9 mouse cellular contexts compared by ENCODE assay signal in the genomic region with DNA sequence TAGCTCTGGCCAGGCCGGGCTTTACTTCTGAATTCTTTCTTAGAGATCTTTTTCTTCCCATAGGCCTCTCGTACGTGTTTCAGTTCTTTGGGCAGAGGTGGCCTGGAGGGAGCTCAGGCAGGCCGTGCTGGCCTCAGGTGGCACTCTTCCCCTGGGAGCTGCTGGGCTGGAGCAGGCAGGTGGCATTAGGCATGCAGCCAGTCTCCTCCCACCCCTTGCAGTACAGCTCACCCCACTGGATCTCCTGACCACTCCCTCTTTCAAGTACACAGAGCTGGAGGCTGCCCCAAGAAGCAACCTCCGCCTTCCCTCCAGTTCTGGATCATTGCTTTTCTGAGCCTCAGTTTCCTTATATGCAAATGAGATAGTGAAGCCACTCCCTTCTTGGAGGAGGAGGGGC. TPM values are rescaled to one million over a fixed set of nuclear protein-coding genes. Genes with fewer than 3 reads are reported as not detected.
A peak's percentile ranks its signal among the peaks of the same experiment; 100 is the strongest.
DNase-seq lines count a peak whose midpoint lies in the region; ATAC-seq lines count a peak whose summit lies in the region.
"Had no signal": no experiment of that assay in that cellular context is flagged by ENCODE, and none has a peak within 500 bp of the region (broad histone marks: within the 10 kb centered on the region; RNA-seq: fewer than 3 reads in every experiment).

No protein-coding gene starts in this region.

- H3K4me1 ChIP-seq in midbrain, embryonic 11.5 days (ENCODE audit: control insufficient read depth, insufficient read depth, low read length): peaks cover 17% of the 10 kb centered on the region
- H3K4me1 ChIP-seq in midbrain, embryonic 16.5 days (ENCODE audit: control insufficient read depth, insufficient read depth, low read length): peaks cover 18% of the 10 kb centered on the region; the same call in 1 of the 2 replicates
- peaks cover 46% of the 10 kb centered on the region for H3K4me1 ChIP-seq in forebrain, embryonic 15.5 days
- peaks cover 62% of the 10 kb centered on the region for H3K4me1 ChIP-seq in neural tube, embryonic 15.5 days

- intact Hi-C loops in left cerebral cortex, postnatal 14 days (cut with DNase I): no loop called here

- no peak for DNase-seq in midbrain, embryonic 11.5 days (ENCODE audit: low spot score, missing footprints)
- DNase-seq in kidney, postnatal 4 days: peak; percentile 64 to 78
- DNase-seq in embryo, embryonic 11 days: no peak
- DNase-seq in left cerebral cortex, postnatal 14 days (ENCODE audit: low spot score in 2 of 2): no peak

- H3K4me3 ChIP-seq in midbrain, embryonic 11.5 days (ENCODE audit: low read depth, low read length): no peak overlapping the region
- H3K4me3 ChIP-seq in midbrain, embryonic 16.5 days (ENCODE audit: low read depth, low read length): no peak overlapping the region
- no peak overlapping the region for H3K4me3 ChIP-seq in forebrain, embryonic 15.5 days
- no peak overlapping the region for H3K4me3 ChIP-seq in neural tube, embryonic 15.5 days (replicated peaks)
- H3K4me3 ChIP-seq: liver, embryonic 15.5 days had no signal

- no peak overlapping the region for H3K27ac ChIP-seq in midbrain, embryonic 11.5 days (ENCODE audit: low read depth, low read length)
- no peak overlapping the region for H3K27ac ChIP-seq in midbrain, embryonic 16.5 days (ENCODE audit: low read length)
- peak overlapping the region; percentile 58 for H3K27ac ChIP-seq in forebrain, embryonic 15.5 days (replicated peaks)
- no peak overlapping the region for H3K27ac ChIP-seq in neural tube, embryonic 15.5 days (replicated peaks)
- H3K27ac ChIP-seq: liver, embryonic 15.5 days had no signal

- 13% methylated on average over 5 of the region's 5 CpGs for WGBS in midbrain, embryonic 11.5 days
- 19% methylated on average over 5 of the region's 5 CpGs for WGBS in midbrain, embryonic 16.5 days
- WGBS in forebrain, embryonic 15.5 days: 18% methylated on average over 5 of the region's 5 CpGs
- WGBS in neural tube, embryonic 15.5 days: 15% methylated on average over 5 of the region's 5 CpGs

- H3K27me3 ChIP-seq in midbrain, embryonic 11.5 days (ENCODE audit: control insufficient read depth, insufficient read depth, low read length): peaks cover 2% of the 10 kb centered on the region; the same call in 1 of the 2 replicates
- H3K27me3 ChIP-seq in midbrain, embryonic 16.5 days (ENCODE audit: control insufficient read depth, insufficient read depth, low read depth, low read length): no peaks in the 10 kb centered on the region
- H3K27me3 ChIP-seq in forebrain, embryonic 15.5 days: no peaks in the 10 kb centered on the region
- H3K27me3 ChIP-seq in neural tube, embryonic 15.5 days (replicated peaks): peaks cover 66% of the 10 kb centered on the region
- H3K27me3 ChIP-seq: liver, embryonic 15.5 days had no signal

- H3K9me3 ChIP-seq in midbrain, embryonic 11.5 days (ENCODE audit: control insufficient read depth, low read length): no peaks in the 10 kb centered on the region
- no peaks in the 10 kb centered on the region for H3K9me3 ChIP-seq in midbrain, embryonic 16.5 days (replicated peaks; ENCODE audit: control insufficient read depth, low read length, poor library complexity, severe bottlenecking)
- H3K9me3 ChIP-seq in forebrain, embryonic 15.5 days: no peaks in the 10 kb centered on the region
- no peaks in the 10 kb centered on the region for H3K9me3 ChIP-seq in neural tube, embryonic 15.5 days (replicated peaks)
- H3K9me3 ChIP-seq: liver, embryonic 15.5 days had no signal

- peak overlapping the region; percentile 14; the same call in 1 of the 2 replicates for H3K4me2 ChIP-seq in midbrain, embryonic 11.5 days
- no peak overlapping the region for H3K4me2 ChIP-seq in midbrain, embryonic 16.5 days (ENCODE audit: low read length)
- H3K4me2 ChIP-seq in forebrain, embryonic 15.5 days (replicated peaks): 0 out of 2 replicates have a peak overlapping the region, but pooled peaks have one; percentile 6
- 0 out of 2 replicates have a peak overlapping the region, but pooled peaks have one; percentile 4 for H3K4me2 ChIP-seq in neural tube, embryonic 15.5 days
- H3K4me2 ChIP-seq: liver, embryonic 15.5 days had no signal

- no peak overlapping the region for H3K9ac ChIP-seq in midbrain, embryonic 11.5 days (ENCODE audit: low read length)
- no peak overlapping the region for H3K9ac ChIP-seq in midbrain, embryonic 16.5 days (ENCODE audit: low read depth, low read length)
- 0 out of 2 replicates have a peak overlapping the region, but pooled peaks have one; percentile 7 for H3K9ac ChIP-seq in forebrain, embryonic 15.5 days (replicated peaks)
- no peak overlapping the region for H3K9ac ChIP-seq in neural tube, embryonic 15.5 days (replicated peaks)
- H3K9ac ChIP-seq: liver, embryonic 15.5 days had no signal

- no peaks in the 10 kb centered on the region for H3K36me3 ChIP-seq in midbrain, embryonic 11.5 days (ENCODE audit: control insufficient read depth, insufficient read depth, low read length)
- no peaks in the 10 kb centered on the region for H3K36me3 ChIP-seq in midbrain, embryonic 16.5 days (ENCODE audit: control insufficient read depth, insufficient read depth, low read length)
- H3K36me3 ChIP-seq in forebrain, embryonic 15.5 days: no peaks in the 10 kb centered on the region
- no peaks in the 10 kb centered on the region for H3K36me3 ChIP-seq in neural tube, embryonic 15.5 days
- H3K36me3 ChIP-seq: liver, embryonic 15.5 days had no signal

- ATAC-seq in midbrain, embryonic 11.5 days (ENCODE audit: low FRiP score): peak; percentile 35
- ATAC-seq in midbrain, embryonic 16.5 days: no peak
- no peak; the same call in 1 of the 2 replicates for ATAC-seq in forebrain, embryonic 15.5 days (replicated peaks)
- ATAC-seq in neural tube, embryonic 15.5 days (ENCODE audit: low FRiP score): peak; percentile 21; the same call in 1 of the 2 replicates
- no peak for ATAC-seq in erythroid progenitor cell, adult 5-6 weeks (replicated peaks; ENCODE audit: low FRiP score, poor library complexity, severe bottlenecking)

RNA-seq across cellular contexts. Expression of a gene that starts 26.9 kb away (rescaled TPM):
- polyA plus RNA-seq in midbrain, embryonic 11.5 days (2014; fragmentation: Nextera tagmentation; extraction: Ambion mirVana): 1.2 and 1.3 TPM in 2 replicates
- polyA plus RNA-seq in midbrain, embryonic 16.5 days (2015; fragmentation: Nextera tagmentation; extraction: Ambion mirVana): 11.8 and 14.1 TPM in 2 replicates
- polyA plus RNA-seq in forebrain, embryonic 15.5 days (2015; fragmentation: Nextera tagmentation; extraction: Ambion mirVana): 6.7 and 6.8 TPM in 2 replicates
- 11.2 and 12.2 TPM in 2 replicates for polyA plus RNA-seq in neural tube, embryonic 15.5 days (2015; fragmentation: Nextera tagmentation; extraction: Ambion mirVana)
- total RNA-seq in erythroid progenitor cell, adult 5-6 weeks (2015; ENCODE audit: low replicate concordance): not detected in 2 replicates
- total RNA-seq in erythroid progenitor cell, adult 5-6 weeks (2017; ENCODE audit: low replicate concordance): not detected in 2 replicates
- 10 to 100 TPM; 84.2 to 85.4 TPM for total RNA-seq in left cerebral cortex, postnatal 14 days (2021)

RNA-seq across cellular contexts. Expression of a gene that starts 37.2 kb away (rescaled TPM):
- polyA plus RNA-seq in midbrain, embryonic 11.5 days (2014; fragmentation: Nextera tagmentation; extraction: Ambion mirVana): 1.4 and 1.7 TPM in 2 replicates
- 0.57 and 0.82 TPM in 2 replicates for polyA plus RNA-seq in midbrain, embryonic 16.5 days (2015; fragmentation: Nextera tagmentation; extraction: Ambion mirVana)
- polyA plus RNA-seq in forebrain, embryonic 15.5 days (2015; fragmentation: Nextera tagmentation; extraction: Ambion mirVana): 0.18 and 0.26 TPM in 2 replicates
- polyA plus RNA-seq in neural tube, embryonic 15.5 days (2015; fragmentation: Nextera tagmentation; extraction: Ambion mirVana): 0.79 and 1.7 TPM in 2 replicates
- not detected in 2 replicates for total RNA-seq in erythroid progenitor cell, adult 5-6 weeks (2015; ENCODE audit: low replicate concordance)
- total RNA-seq in erythroid progenitor cell, adult 5-6 weeks (2017; ENCODE audit: low replicate concordance): not detected in 2 replicates
- 10 to 100 TPM in 1 of 2 experiments, 1 to 10 TPM in 1; 9.9 to 16.0 TPM for total RNA-seq in left cerebral cortex, postnatal 14 days (2021)

Comparison
In these comparisons a context has a peak if more than half of its experiments do, and no peak if none do; other contexts are left out.
1. ATAC-seq: peak in midbrain, embryonic 11.5 days (single experiment) and neural tube, embryonic 15.5 days (single experiment); none in midbrain, embryonic 16.5 days (single experiment), forebrain, embryonic 15.5 days (single experiment) and erythroid progenitor cell, adult 5-6 weeks (single experiment).
2. DNase-seq: peak in kidney, postnatal 4 days (2 of 2); none in midbrain, embryonic 11.5 days (single experiment), embryo, embryonic 11 days (single experiment) and left cerebral cortex, postnatal 14 days (0 of 2).